Mouse (Mus musculus): ENCODE measurements around the gene Ky.

Gene Ky

GRCm38 (mm10) chr9:102505700-102506585, at the start of gene Ky:
TSS of gene Ky (plus strand) at chr9:102505750.
- DNase-seq (ENCODE audit: low read depth), result no peak

DNA sequence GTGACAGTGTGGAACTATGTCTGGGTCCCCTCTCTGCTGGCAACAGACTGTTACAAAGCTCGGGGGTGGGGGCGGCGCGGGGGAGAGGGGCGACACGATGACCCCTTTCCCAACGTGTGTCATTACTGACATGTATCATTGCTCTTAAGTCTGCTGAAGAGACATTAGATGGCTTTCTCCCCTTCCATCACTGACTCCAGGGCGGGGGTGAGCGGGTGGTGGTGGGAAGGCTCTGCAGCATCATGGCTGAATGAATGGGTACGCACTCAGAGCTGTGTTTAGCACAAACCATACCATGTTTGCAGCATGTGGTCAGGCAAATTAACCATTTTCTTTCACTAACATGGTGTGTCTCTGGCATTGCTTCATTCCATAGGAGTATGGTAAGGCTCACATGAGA, 43.3 kb upstream of the Ky start:
- no peak for DNase-seq (ENCODE audit: low read depth)

DNA sequence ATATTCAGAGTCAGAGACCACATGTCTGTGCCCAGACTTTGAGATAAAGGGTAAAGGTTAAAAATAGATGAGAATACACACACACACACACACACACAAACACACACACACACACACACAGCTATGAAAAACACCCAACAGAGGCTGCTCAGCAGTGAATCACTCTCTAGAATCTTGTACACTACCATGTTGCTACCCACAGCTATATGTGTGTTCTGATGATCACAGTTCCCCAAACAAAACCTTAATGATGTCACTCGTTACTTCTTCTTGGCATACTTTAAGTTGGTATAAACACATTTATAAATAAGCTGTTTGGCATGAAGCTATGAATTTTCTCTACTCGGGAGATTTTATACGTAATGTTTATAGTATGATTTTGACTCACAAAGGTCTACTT, 40.5 kb upstream of the Ky start:
- no peak for DNase-seq (ENCODE audit: low read depth)

DNA sequence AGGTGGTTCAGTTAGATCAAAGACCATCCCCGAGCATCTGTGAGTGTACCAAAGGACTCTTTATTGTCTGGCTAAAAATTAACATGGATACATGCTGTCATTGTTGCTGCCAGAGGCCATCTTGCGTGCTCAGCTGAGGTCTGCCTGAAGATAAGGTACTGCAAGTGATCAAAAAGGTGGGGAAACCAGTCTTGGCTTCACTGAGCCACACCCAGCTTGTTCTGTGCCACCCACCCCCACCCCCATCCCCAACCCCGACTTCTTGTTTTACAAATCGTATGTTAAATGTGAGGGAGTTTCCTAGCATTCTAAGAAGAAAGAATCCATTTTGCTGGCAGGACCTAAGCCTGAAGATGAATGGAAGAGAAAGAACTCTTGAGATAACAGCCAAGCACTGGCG, 39.8 kb upstream of the Ky start:
- DNase-seq (ENCODE audit: low read depth), result no peak

DNA sequence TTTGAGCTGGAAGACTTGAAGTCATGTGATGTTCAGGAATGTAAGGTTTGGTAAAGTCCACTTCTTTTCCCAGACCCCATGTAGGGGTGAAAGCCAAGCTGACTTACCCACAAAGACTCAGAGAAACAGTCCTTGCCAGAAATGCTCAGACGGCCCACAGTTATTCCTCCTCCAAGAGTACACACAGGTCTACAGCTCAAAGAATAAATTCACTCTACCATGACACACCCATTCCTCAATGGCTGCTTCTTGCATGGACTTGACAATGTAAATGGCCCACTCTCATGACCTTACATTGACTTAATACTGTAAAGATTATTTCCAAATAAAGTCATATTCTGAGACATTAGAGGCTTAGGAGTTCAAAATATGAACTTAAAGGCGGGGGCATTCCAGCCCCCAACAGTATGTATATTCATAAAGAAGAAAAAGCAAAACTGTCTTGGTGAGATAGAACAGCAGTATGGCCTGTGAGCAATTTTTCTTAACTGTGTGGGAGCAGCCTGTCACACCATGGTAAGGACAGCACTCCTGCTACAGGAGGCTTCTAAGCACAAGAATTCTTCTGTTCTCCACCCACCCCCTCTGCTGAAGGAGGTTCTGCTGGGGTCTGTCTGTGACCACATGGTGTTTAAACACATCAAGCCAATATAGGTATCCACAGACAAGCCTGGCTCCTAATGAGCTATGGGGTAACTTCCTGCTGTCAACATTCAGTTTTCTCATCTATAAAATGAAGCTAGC, 35.3 kb upstream of the Ky start:
- DNase-seq (ENCODE audit: low read depth), result no peak

- DNase-seq (ENCODE audit: low read depth), result peak; percentile 22
These were observed 27.6 kb upstream of the Ky start for GRCm38 (mm10) chr9:102477767-102478450.

- DNase-seq (ENCODE audit: low read depth), result no peak
These were observed 27.1 kb upstream of the Ky start for GRCm38 (mm10) chr9:102478451-102478835.

GRCm38 (mm10) chr9:102479022-102479421, 26.5 kb upstream of the Ky start:
- peak; percentile 45 for DNase-seq (ENCODE audit: low read depth)

DNA sequence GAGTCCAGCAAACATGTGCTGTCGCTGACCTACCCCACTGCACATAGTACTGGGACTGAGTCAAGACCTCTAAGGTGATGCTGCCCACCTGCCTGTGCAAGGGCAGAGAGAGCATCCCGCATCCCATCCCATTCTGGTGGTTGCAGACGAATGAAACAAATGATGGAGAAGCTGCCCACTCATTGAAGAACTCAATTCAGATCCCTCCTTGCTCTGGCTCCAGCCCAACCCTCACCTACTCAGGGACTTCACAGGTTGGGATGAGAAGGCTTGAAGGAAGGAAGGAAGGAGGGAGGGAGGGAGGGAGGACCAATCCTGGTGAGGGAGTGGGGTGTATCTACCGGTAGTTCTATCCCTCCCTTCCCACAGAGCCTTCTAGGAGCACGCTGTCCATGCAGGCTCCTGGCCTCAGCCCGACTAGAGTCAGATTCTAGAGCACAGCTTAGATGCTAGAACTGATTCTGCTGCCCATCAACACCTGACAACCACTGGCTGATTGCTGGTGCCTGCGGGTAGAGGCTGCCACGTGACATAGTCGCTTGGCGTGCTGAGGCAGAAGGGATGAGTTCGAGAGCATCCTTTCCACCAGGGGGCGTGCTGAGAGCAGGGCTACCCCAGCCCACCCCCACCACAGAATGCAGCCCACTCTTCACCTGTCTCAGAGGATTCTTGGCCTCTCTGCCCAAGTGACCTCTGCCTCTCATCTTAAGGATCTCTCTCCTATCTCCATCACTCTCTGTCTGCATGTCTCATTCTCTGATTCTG, 13.3 kb upstream of the Ky start:
- no peak for DNase-seq (ENCODE audit: low read depth)

DNA sequence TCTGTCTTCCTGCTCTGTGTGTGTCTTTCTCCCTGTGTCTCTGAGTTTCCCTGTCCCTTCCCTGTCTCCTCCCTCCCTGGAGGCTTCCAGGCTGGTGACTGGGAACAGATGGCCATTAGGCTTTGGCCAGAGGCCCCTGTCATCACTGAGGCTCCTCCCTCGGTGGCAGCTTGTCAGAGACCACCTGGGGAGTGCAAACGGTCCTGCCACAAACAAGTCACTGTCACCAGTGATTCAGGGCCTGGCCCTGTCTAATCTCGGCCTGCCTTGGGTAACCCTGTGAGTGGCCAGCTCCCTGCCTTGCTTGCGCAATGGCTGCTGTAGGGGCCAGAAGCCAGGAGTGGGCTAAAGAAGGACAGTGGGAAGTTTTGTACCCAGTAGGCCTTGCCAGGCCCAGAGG, 12.5 kb upstream of the Ky start:
- DNase-seq (ENCODE audit: low read depth), result no peak

DNA sequence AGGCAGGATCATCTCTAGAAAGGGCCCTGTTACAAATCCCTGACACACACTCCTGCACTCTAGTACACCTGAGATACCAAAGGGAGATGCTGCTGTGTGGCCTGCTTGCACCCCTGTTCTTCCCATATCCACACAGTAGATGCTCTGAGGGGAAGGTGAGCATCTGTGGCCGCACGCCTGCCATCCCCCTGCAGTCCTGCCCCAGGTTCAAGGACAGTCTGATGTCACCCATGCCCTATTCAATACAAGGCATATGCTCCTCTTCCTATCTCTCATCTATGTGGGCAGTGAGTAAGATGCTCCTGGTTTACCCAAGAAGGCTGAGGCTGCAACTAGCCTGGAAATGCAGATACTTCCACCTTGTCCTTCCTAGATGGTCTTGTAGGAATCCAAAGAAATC, 11.6 kb upstream of the Ky start:
- DNase-seq (ENCODE audit: low read depth), result no peak

DNA sequence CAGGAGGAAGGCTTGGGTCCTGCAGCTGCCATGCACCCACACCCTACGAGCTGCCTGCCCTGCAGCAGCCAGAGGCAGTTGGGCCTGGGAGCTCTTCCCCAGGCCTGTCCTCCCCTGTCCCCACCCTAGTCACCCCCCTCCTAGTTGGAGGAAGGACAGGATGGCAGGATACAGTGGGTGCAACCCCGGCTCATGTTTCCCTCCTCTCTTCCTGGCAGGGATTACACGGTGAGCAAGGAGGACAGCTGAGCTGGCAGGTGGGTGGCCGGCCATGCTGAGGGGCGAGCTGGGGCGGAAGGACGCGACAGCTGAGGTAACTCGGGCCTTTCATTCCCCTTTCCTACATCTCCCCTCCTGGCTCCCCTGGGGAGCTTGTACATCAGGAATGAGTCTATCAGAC, 11.1 kb upstream of the Ky start:
- no peak for DNase-seq (ENCODE audit: low read depth)

DNA sequence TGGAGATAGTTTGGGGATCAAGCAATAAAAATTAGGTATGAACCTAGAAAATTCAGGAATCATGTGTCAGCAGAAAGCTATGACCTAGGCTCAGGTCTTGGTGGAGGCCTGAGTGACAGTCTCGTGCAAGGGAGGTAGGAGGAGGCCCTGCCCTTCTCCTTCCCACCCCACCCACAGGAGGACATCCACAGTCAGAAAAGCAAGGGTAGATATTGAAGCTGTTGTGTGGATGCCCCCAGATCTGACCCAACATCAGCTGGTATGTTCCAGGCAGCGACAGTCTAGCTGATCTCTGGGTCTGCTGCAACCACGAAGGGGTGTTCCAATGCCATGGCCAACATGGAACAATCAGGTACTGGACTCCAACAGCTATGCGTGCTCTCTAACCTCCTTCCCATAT, 10.3 kb upstream of the Ky start:
- DNase-seq (ENCODE audit: low read depth), result no peak

DNA sequence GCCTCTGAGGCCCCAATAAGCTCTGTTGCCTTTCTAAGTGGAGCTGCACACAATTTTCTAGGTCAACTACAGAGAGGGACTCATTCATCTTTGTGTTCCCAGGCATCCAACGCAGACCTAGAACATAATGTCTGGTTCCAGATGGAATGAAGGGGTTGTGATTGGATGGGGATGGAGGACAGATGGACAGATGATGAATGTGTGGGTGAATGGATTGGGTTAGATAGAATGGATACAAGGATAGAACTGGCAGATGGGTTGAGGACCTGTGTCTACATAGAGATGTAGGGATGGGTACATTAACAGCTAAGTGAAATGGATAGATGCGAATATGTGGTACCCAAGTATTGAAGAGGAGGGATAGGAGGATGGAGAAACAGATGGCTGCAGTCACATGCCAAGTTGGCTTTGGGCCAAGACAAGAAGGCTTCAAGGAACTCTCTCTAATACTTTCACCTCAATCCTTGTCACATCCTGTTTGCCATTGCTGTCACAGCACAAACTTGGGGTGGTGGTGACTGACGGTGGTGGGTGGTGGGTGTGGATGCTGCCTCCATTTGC, 9.0 kb upstream of the Ky start:
- DNase-seq (ENCODE audit: low read depth), result no peak

DNA sequence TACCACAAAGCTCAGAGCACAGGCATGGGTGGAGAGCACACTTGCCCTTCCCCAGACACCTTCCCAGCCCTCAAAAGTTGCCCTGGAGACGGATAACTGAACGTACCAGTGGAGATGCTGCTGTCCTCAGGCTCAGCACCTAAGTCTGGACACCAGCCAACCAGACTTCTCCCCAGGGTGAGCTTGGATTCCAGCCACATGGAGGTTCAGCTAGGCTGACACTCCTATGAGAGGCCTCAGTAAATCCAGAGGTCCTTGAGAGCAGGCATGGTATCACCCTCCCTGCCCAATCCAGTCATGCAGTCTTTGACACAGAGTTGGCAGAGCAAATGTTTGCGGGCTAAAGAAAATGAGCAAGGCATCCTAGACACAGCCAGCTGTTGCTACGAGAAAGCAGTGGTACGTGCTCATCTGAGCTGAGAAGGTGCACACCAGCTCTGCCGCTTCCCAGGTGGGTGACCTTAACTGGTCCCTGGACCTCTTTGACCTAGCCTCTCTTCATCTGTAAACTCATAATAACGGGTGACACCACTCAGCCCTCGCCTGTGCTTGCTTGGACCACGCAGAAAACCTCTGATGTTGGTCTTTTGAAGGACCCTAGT, 8.4 kb upstream of the Ky start:
- no peak for DNase-seq (ENCODE audit: low read depth)

DNA sequence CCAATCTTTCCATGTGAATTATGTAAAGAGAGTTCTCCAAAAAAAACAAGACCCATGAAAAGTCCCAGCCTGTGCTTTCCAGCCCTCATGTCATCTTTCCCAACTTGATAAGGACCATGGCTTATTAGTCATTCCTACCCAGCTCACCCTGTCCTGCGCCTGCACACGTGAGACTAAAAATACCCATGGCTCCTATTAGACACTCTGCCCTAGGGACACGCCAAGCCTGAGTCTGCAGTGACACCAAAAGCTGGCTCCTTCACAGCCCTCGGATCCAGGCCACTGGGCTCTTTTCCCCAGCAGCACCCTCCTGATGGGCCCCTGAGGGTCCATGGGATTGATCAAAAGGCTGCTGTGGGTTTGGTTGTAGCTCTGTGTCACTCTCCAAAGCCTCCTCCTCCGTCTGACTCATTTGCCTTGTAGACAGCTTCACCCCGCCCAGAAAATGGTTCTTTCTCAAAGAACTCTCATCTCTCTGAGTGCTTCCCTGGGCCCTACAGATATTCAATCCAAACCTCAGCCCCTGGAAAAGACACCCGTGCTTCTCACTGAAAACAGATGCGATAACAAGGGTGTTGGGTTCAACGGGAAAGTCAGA, 7.6 kb upstream of the Ky start:
- peak; percentile 5 for DNase-seq (ENCODE audit: low read depth)

DNA sequence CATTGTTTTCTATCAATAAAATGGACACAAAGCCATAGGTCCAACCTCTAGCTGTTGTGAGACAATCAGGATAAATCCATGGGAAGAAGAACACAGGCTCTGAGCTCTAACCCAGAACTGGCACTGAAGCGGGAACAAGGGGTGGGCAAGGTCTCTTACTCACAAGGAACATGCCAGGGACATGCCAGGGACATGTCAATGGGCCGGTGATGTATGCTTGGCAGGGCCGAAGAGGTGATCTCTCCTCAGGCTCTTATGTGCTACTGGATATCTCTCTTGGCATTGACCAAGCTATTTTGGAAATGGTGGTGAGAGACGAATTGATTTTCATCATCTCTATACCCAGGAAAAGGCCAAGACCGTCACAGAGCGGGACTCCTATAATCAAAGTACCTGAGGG, 6.8 kb upstream of the Ky start:
- no peak for DNase-seq (ENCODE audit: low read depth)

DNA sequence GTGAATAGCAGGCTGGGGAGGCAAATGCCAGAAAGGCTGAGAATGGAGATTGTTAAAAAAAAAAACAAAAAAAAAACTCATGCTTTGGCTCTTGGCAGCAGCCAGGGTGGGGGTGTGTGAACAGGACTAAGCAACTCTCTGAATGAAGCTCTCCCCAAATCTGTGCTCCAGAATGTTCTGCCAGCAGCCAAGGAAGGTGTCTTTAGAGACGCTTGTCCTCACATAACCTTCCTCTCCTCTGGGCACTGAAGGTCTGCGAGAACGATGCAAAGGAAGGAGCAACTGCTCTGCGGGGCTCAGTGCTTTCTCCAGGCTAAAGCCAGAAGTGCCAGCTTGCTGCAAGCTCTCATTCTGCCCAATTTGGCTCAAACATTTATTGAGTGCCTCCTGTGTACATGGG, 6.3 kb upstream of the Ky start:
- no peak for DNase-seq (ENCODE audit: low read depth)

GRCm38 (mm10) chr9:102499746-102500145, 5.8 kb upstream of the Ky start:
- DNase-seq (ENCODE audit: low read depth), result no peak

DNA sequence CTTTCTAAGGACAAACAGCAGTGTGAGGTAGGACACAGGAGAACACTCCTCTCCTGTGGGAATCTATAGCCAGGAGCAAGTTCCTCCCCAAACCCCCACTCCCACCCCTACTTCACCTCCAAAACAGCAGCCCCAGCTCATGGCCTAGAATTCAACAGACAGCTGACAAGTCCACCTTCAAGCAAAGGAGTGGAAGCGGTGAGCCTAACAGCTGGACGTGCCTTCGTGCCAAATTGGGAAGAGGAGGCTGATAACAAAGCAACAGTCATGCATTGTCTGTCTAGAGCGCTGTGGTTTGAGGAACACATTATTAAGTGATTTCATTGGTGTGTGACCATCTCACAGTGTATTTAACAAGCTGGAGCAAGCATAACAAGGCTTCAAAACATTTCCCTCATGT, 4.4 kb upstream of the Ky start:
- DNase-seq (ENCODE audit: low read depth), result no peak

DNA sequence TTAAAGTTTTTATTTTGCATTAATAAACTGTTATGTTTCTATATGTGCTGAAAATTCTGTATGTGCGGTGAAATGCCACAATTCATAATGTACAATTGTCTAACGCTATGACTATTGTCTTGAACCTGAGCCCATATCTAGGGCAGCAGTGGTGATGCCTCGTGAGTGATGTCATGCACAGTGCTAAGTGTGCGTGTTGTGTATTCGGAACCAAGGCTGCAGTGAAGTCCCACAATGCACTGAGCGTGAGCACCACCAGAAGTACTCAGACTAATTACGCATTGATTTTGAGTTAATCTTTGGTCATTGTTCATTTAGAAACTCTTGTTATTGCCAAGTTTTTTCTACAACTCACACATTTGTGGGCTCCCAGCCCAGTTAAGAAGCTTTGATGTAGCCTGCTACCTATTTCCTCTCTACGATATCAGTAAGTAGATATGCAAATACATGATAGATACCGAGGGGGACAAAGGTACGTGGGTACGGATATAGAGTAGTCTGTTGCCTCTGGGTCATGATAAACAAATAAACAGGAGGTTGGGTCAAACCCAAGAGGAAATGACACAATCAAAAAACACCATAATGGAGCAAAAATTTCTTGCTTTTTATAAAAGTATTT, 3.4 kb upstream of the Ky start:
- no peak for DNase-seq (ENCODE audit: low read depth)

Measured in NIH3T3 (cell line).